Mouse (Mus musculus) adrenal gland, adult 8-10 months (tissue): ENCODE results near the gene Gadl1. TPM values are rescaled to one million over a fixed set of nuclear protein-coding genes. Genes with fewer than 3 reads are reported as not detected.
"Not testable (repeated sequence)": the region's sequence is repeated elsewhere in the genome, so short reads cannot be mapped to it uniquely, and the experiment has no call there.

Experiments used
- DNase-seq: peaks from one replicate; pipeline ENCODE4 v3.0.0; 2022
- total RNA-seq, 4 experiments: library from RNA; stranded (reverse); gene quantifications; 2 replicates each; pipeline ENCODE4 v1.2.4; 2022

Gadl1 gene
- total RNA-seq, 4 experiments from 2014 or later = 0.17 to 0.31 TPM; not detected in 2

DNA sequence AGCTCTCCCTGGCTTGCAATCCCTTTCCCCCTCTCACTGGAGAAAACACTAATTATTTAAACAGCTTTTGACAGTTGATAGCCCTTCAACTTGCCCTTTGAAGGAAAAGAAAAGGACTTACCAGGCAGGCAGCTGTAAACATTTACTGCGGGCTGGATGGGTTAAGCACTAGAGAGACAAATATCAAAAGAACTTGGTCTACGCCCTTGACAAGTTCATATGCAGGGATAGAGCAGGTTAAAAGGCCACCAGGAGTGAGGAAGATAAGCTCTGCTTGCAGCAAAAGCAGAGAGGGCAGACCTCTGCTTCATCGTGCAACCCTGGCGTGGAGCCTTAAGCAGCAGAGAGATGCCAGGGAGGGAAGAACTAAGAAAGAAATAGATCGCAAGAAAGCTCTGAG is 123.5 kb downstream of the Gadl1 start:
- no peak for DNase-seq

DNA sequence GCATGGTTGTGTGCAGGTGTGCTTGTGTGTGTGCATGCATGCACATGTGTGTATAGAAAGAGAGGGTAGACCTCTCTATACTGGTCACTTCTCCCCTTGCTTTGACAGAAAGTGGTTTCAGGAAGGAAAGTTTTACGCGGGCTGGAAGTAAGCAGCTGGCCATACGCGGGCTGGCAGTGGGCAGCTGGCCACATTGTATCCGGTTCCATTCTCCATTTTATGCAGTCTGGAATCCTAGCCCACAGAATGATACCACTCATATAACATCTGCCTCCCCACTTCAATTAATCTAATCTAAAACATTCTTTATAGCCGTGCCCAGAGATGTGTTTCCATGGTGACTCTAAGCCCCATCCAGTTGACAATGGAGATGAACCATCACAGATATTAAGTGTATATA is 129.0 kb downstream of the Gadl1 start:
- no peak for DNase-seq

DNA sequence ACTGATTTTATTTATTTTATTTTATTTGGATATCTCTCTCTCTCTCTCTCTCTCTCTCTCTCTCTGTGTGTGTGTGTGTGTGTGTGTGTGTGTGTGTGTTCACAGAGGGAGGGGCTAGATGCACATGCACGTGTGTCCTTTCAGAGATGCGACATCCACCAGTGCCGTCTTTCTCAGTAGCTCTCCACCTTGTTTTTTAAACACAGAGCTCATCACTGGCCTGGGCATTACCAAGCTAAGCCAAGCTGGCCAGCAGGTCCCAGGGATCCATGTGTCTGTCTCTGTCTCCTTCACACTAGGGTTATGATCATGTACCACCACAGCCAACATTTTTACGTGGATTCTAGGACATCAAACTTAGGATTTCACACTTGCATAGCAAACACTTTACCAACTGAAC is 130.7 kb downstream of the Gadl1 start:
- no peak for DNase-seq

DNA sequence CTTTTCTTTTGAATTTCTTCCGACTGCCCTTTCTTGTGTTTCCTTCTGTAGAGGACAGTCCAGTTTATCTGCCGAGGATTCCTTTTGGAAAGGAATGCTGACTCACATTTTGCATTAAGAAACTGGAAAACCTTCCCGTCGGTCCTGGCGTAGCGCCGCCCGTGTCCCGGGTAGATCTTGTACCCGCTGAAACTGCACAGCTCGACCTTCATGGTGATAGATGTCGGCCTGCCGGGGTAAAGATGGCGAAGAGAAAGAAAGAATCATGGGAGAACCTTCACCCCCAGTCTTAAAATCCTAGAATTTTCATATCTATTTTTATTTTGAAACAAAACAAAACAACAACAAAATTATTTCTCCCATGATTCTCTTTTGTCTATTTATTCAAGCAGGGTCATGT is 131.6 kb downstream of the Gadl1 start:
- DNase-seq = not testable (repeated sequence)

DNA sequence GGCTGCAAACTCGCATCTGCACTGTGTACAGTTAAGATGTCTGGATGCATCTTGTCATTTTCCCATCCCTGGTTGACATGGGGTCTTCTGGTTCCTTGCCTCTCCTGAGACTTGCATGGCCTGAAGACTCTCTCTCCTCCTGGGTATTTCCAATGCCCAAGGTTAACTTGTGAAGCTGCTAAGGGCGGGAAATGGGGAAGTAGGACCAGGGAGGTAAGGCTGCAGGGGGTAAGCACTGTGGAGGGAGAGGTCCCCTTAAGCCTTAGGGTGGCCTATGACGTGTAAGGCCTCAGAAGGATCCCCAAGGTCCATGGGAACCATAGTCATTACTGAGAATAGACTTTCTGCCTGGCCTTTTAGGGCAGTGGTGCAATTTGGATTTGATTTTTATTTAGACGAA is 132.1 kb downstream of the Gadl1 start:
- no peak for DNase-seq

DNA sequence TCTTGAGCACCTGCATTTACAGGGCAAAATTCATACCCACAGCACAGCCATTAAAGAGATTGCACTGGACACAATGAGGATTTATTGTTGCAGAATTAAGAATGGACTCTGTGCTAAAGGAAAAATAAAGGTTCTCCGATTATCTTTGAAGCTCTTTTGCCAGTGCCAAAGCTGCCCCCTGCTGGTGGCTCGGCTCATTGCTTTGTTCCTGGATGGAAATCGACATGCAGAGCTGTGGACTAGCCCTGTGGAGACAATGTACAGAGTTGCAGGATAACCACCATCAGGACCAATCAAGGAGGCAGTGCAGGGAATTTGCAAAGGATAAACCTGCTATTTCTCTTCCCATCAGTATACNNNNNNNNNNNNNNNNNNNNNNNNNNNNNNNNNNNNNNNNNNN is 132.5 kb downstream of the Gadl1 start:
- DNase-seq = peak; percentile 57

DNA sequence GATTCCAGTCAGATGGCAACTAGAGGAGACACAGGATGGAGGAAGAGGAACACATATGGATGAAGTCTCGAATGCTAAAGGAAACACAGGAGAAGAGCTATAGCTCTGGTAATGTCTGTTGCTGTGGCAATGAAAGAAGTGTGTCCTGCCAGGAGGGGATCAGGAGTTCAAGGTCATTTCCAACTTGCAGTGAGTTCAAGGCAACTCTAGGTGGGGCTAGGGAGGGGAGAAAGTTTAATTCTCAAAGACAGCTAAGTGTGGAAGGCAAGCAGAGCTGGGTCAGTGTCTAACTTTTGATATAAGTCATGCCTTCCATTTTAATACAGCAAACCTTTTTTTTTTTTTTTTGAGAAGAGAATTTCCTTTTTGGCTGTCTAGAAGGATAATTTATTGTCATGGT is 140.7 kb downstream of the Gadl1 start:
- no peak for DNase-seq

DNA sequence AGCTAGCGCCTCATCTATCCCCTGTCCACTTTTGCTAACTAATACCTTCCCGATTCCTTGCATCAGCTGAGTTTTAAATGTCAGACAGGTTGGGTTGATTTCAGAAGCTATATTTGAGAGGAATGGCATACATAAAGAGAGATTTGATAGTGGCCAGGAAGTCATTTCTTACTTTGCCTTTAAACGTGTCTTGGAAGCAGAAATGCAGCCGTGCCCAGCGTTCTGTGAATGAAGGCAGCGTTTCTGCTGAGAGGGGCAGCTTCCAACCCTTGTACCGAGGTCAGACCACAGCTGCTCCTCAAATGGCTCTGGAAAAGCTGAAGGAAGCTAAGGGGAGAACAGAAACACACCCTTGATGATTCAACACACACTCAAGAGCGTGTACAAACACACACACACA is 144.7 kb downstream of the Gadl1 start:
- DNase-seq = no peak

DNA sequence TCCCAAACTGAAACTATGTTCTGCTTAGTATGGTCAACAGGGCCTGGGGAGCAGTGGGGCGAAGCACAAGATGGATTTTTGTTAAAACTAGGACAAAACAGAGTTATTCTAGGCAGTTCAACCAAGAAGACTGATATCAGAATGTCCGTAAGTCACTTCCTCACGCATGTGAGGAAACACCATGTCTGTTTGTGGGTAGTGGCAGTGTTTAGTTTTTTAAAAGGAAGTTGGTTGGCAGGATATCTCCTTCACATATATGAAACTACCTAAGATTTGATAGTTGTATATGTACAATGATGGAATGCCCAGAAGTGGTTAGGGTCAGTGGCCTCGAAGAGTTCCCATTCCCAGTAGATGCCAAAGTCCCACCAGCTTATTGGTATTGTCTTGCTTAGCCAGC is 149.2 kb downstream of the Gadl1 start:
- no peak for DNase-seq

DNA sequence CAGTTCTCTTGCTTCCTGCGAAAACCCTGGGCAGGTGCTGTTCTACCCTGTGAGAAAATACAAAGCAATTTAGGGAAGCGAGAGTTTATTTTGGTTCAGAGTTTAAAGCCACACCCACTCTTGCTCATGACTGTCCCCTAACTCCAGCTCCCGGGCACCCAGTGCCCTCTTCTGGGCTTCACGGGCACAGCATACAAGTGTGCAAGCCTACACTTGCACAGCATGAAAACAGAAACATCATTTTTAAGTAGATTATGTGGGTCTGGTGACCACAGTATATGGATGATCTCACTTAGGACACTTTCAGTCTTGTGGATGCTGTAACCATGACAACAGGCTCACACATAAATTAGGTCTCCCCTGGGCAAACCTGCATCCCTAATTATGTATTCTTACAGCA is 149.9 kb downstream of the Gadl1 start:
- DNase-seq = no peak

DNA sequence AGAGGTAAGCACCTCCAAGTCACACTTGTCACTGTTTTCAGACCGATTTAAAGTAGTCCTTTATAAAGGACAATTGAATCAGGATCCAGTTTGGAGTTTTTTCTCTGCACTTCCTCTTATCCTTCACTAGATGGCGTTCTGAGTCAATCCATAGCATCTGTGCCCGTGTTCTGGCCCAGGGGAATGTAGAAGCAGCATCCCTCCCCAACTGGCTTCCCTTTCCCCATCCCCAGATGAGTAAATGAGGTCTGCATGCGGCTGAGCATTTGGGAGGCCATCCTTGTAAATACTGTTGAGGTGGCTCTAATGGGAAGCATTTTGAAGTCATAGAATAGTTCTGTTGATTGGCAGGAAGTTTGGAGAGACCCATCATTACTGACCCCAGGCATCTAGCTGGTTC is 151.4 kb downstream of the Gadl1 start:
- DNase-seq = no peak

DNA sequence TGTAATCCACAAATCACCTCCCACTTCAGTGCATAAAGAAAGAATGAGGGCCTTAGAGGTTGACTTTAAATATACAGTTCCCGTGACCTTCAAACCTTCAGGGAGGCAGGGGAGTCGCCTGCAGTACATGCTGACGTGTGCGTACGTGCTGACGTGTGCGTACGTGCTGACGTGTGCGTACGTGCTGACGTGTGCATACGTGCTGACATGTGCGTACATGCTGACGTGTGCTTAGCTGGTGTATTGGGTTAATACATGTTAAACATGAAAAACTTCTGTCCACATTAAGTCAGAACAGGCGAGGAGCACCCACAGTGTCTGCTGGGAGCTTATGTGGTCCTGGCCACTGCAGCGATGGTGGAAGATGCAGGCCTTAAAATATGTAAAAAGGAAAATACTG is 155.5 kb downstream of the Gadl1 start:
- DNase-seq = no peak

DNA sequence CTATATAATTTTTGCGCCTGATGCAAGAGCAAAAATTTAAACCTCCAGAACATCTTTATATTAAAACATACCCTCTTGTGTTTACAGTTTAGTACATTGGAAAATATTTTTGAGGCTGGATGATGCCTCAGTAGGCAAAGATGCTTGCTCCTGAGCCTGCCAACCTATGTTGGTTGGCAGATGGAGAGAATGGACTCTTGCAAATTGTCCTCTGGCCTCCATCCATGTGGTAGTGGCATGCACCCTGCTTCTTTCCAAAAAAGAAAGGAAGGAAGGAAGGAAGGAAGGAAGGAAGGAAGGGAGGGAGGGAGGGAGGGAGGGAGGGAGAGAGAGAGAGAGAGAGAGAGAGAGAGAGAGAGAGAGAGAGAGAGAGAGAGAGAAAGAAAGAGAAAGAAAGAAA is 162.3 kb downstream of the Gadl1 start:
- DNase-seq = not testable (repeated sequence)

DNA sequence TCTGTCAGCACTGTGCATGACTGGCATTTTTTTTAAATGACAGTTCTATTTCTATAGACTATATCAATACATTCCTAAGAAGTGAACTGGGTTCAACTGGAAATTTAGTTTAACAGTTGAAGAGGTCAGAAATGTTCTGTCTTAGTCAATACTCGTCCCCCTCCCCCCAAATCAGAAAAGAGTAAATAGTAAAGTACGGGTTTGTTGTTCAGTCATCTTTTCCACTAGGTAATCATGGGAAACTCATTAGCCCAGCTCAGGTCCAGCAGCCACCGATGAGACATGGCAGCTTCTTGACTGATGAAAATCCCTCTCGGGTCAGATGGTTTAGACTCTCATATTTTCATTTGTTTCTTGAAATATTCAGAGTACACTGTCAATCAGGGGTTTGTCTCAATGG is 166.9 kb downstream of the Gadl1 start:
- no peak for DNase-seq

DNA sequence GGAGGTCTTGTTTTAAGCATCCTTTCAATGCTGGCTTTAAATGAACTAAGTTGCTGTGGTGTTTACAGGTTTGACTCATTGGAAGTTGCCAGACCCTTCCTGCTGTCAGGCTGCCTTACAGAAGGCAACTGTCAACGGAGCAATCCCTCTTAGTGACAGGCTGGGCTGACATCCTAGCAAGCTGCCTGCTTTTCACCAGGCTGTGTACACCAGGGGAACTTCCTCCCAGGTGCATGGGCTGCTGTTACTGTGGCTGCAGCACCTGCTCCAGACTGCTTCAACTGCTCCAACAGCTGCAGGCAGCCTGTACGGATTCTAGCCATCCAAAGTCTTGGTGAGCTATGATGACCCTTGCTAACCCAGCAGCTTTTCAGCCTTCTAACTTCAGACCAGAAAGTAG is 167.7 kb downstream of the Gadl1 start:
- DNase-seq = no peak

DNA sequence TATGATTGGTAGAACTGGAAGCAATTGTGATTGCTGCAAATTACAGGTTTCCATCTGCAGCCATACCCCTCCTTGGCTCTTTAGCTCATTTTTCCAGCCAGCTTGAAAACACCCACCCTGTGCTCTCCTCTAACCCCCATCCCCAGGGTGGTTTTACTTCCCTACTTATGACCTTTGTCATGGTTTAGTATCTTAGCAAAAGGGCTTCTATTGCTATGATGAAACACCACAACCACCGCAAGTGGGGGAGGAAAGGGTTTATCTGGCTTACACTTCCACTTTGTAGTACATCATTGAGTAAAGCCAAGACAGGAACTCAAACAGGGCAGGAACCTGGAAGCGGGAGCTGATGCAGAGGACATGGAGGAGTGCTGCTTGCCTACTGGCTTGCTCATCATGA is 168.2 kb downstream of the Gadl1 start:
- DNase-seq = no peak

DNA sequence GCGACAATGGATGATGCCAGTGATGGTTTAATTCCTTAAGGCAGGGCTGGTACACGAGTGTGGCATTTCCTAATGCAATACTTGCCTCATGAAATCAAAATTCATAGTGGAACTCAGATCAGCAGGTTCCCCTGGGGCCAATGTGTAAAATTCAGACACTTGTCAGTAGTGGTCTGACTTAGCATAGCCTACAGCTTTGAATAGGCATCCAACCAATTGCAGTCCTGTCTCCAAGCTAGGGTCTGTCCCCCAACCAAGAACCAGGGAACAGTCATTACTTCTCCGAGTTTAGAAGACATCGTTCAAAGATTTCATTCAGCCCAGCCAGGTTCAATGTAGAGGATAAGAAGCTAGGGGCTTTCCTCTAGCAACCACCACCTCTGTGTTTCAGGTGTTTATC is 172.5 kb downstream of the Gadl1 start:
- DNase-seq = no peak

DNA sequence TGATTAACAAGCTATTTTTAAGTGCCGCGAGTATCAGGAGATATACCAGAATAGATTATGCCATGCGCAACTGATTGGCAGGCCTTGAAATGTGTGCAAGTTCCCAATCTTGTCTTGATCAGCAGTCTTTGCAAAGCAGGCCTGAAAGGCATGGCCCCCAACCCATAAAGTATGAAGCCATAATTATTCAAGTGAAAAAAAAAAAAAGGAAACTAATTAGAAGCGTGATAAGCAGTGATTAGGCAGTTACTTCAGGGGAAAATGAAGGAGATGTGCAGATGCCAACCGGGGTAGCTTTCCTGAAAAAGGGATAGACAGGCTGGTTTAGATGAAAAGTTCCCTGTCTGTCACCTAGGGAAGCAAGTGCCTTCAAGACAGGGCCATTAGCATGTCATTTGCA is 174.0 kb downstream of the Gadl1 start:
- no peak for DNase-seq

DNA sequence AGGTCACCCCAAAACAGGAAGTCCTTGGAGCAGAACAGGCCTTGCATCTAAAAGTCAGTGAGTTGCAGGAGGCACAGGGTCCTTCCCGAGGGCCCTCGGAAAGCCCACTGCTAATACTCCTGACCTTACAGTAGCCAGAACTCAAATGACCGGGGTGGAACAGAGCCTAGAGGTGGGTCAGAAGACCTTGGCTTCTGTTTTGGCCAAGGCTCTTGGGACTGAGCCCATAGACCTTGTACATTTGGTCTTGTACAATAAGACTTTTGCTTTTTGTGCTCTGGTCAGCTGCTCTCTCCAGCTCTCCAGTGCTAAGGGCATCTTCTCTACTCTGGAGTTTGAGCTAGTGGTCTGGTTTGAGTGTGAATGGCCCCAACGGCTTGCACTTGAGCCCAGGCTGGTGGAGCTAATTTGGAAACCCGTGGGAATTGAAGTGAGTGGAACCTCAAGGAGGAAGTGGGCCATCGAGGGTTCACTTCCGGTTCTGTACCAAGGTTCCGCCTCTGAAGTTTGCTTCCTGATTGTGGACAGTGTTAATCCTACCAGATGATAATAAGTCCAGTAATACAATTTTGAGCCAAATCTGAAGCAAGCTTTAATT is 174.6 kb downstream of the Gadl1 start:
- DNase-seq = no peak

DNA sequence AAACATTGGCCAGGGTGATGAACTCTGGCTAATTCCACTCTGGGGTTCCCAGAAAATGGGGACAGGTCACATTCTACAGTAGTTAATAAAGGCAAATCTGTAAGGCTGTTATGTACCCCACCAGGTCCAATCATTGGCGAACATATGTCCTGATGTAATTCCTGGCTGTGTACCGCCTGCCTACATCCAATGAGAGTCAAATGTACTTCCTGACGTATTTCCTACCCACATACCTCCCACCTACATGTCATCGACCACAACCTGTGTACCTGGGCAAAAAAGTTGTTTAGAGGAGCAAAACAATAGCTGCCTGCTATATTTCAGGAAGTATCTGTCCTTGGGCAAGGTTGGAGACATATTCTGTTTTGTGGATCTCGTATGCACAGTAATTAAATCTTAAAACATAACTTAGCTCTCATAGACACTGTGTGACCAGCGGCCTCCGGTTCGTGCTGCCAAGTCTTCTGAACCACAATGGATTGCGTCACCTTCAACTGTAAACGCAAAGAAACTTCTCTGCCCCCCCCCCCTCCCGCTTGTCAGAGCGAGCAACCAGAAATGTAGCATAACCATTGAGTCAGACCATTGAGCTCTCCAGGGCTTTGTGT is 175.2 kb downstream of the Gadl1 start:
- DNase-seq = no peak

DNA sequence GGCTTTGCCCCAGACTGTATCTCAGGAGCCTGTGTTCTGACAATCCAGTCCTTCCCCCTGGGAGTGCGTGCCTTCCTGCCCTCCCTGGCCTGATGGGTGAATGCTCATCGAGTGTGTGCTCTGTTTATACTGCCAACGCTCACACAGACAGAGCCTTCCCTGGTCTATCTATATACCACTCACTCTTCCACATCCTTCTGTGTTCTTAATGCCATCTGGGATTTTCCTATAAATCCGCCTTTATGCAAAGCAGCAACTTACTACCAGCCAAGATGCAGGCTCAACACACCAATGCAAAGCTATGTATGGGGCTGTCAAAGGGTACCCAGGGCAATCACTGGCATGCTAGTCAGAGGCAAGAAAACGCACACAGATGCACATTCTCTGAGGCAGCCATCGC is 176.7 kb downstream of the Gadl1 start:
- DNase-seq = no peak

DNA sequence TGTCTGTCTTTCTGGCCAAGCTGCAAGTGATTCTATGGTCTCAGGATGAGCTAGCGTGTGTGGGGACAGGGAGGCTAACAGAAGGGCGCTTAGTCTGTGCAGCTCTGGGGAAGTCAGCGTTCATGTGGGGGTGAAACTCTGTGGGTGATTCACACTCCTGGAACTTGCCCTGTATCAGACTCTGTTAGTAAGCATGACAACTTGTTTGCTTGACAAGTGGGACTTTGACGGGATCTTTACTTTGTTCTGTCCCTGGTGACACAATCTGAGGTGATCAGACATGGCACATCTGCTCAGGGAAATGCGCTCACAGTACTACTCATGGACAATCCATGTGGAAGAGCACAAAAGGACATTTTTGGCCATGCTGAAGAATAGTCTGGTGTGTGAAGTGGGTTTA is 178.0 kb downstream of the Gadl1 start:
- no peak for DNase-seq

DNA sequence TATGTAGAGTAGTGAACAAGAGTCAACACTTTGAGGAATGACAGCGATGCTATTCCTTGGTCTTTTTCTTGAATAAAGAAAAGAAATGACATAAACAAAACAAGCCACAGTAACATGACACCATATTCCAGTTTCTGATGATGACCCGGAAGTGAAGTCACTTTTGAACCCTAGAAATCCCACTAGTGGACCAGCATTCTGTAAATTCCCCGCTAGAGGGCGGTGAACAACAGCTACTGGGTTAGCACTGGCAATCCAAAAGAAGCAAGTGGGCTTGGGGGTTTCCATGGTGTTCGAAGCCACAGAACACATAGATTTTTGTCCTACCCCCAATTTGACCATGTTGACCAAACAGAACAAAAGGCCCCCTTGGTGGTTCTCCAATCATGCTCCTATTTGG is 178.6 kb downstream of the Gadl1 start:
- DNase-seq = peak; percentile 45

DNA sequence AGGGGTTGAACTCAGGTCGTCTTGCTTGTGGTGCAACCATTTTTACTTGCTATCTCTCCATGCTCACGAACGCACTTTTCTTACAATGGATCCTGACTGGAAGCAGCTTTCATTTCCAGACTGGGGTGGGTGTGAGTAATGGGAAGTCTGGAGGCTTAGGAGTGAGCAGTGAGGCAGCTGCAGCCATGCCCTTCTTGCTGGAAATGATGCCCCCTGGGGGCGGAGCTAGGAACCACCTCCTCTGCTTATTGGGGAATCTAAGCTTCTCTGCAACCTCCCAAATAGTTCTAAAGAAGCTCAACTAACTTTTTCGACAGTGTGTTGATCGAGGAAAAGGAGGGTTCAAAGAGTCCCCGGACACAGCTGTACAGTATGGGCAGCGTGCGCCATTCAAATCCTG is 179.7 kb downstream of the Gadl1 start:
- no peak for DNase-seq

DNA sequence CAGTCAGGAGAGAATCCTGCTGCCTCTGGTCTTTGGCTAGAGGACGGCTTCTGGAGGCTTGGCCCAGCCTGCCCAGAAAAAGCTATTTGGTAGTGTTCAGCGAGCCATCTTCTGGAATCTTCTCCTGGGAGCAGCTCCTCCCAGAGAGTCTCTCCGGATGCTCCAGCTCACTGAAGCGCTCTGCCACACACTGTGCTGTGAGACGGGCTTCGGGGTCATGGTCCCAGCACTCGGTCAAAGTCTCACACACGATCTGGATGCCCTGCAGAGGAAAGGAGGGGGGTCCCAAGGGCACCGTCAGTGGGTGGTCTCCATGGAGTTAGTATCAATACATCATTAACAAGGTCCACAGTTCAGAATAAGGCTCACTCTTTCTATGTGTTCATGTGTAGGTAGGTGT is 181.0 kb downstream of the Gadl1 start:
- DNase-seq = no peak
